Mouse (Mus musculus): ENCODE results near the gene Pold1. TPM values are rescaled to one million over a fixed set of nuclear protein-coding genes. Genes with fewer than 3 reads are reported as not detected.
A peak's percentile ranks its signal among the peaks of the same experiment; 100 is the strongest.

Gene Pold1
- polyA plus RNA-seq, 1 experiment from 2014 or later, result 56.1 TPM

DNA sequence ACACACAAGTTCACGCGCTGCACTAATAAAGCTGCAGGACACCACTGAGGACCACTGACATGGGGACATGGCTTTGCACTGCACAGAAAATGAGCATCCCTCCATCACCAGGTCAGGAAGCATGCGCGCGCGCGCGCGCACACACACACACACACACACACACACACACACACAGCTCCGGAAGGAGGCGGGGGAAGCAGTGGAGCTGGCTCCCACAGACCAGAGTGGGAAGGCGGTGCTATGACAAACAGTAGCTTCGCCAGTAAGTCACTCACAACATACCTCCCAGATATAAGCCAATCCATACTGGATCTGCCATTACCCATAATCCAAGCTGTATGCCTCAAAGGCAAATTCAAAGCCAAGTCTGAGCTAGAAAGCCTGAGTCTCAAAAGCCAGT, 1.6 kb downstream of the Pold1 start:
- Histone ChIP-seq H3K27me3 (replicated peaks) (no peaks in the 10 kb centered on the region), H3K27ac (replicated peaks) (no peak overlapping the region), H3K4me1 (peaks cover 13% of the 10 kb centered on the region), H3K4me3 (no peak overlapping the region), H3K36me3 (peaks cover 59% of the 10 kb centered on the region), H3K4me2 (peak overlapping the region; percentile 93), H3K9ac (peak overlapping the region; percentile 84; the same call in 1 of the 2 replicates), H3K9me3 (no peaks in the 10 kb centered on the region)
- WGBS, result 94% methylated on average over 13 of the region's 13 CpGs
- no peak for ATAC-seq (ENCODE audit: extremely low read depth, insufficient number of reproducible peaks, low FRiP score, low TSS enrichment)

DNA sequence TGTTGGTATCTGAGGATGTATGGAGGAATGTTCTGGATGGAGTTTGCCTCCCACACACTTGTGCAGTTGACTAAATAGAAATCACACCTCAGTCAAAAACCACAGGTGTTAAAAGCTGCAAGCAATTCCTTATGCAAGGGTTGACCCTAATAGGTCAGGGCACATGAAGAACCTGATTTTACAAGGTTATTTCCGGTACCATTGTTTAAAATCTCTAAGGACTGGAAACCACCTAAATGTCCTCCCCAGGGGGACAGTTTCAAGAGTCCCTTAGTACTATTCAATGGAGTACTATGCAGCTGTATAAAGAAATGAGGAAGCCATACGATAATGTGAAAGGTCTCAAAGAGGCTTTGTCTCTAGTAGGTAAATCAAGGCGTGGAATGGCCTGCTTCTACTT, 2.4 kb downstream of the Pold1 start:
- H3K27me3 ChIP-seq (replicated peaks), result no peaks in the 10 kb centered on the region
- H3K9me3 ChIP-seq, result no peaks in the 10 kb centered on the region
- H3K27ac ChIP-seq (replicated peaks), result no peak overlapping the region
- peaks cover 13% of the 10 kb centered on the region for H3K4me1 ChIP-seq
- no peak overlapping the region for H3K4me3 ChIP-seq
- no peak overlapping the region for H3K9ac ChIP-seq
- peaks cover 59% of the 10 kb centered on the region for H3K36me3 ChIP-seq
- no peak for ATAC-seq (ENCODE audit: extremely low read depth, insufficient number of reproducible peaks, low FRiP score, low TSS enrichment)
- 94% methylated on average over 3 of the region's 3 CpGs for WGBS
- no peak overlapping the region for H3K4me2 ChIP-seq

DNA sequence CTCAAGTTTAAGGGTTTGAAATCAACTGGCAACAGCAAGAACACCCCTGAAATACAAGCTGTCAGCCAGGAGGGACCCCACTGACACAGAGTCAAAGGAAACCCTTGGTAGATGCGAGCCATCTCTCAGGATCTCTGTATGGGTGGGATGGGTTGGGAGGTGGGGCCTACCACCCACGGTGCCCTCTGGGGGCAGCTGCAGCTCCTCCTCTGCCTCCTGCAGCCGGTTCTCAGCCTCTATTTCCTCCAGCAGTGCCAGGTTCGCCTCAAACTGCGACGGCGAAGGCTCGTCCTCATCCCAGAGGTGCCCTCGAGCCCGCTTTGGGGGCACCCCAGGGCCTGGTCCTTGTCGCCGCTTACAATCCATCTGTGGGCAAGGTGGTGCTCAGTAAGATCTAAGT, 5.6 kb downstream of the Pold1 start:
- Histone ChIP-seq H3K27me3 (replicated peaks) (no peaks in the 10 kb centered on the region), H3K9me3 (no peaks in the 10 kb centered on the region), H3K9ac (0 out of 2 replicates have a peak overlapping the region, but pooled peaks have one; percentile 5), H3K27ac (replicated peaks) (no peak overlapping the region), H3K4me3 (no peak overlapping the region), H3K36me3 (peaks cover 71% of the 10 kb centered on the region), H3K4me2 (no peak overlapping the region), H3K4me1 (peaks cover 13% of the 10 kb centered on the region)
- no peak for ATAC-seq (ENCODE audit: extremely low read depth, insufficient number of reproducible peaks, low FRiP score, low TSS enrichment)
- 78% methylated on average over 12 of the region's 12 CpGs for WGBS

DNA sequence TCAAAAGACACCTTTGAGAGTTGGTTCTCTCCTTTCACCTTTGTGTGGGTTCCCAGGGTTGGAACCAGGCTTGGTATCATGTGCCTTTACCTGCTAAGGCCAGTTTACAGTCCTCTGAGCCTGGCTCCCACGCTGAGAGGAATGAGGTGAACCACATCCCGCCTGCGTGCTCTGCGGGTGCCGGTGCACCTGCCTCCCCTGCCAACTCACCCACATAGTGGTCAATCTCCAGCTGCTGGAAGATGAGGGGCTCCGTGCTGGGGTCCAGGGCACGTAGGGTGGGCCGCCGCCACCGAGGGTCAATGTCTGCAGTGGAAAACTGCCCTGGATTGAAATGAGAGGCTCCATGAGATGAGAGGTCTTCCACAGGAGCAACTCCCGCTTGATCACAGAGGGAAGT, 6.1 kb downstream of the Pold1 start:
- Histone ChIP-seq H3K27ac (replicated peaks) (no peak overlapping the region), H3K4me1 (peaks cover 8% of the 10 kb centered on the region), H3K9me3 (no peaks in the 10 kb centered on the region), H3K4me3 (no peak overlapping the region), H3K4me2 (no peak overlapping the region), H3K27me3 (replicated peaks) (no peaks in the 10 kb centered on the region), H3K36me3 (peaks cover 76% of the 10 kb centered on the region), H3K9ac (no peak overlapping the region)
- no peak for ATAC-seq (ENCODE audit: extremely low read depth, insufficient number of reproducible peaks, low FRiP score, low TSS enrichment)
- WGBS, result 88% methylated on average over 11 of the region's 11 CpGs

DNA sequence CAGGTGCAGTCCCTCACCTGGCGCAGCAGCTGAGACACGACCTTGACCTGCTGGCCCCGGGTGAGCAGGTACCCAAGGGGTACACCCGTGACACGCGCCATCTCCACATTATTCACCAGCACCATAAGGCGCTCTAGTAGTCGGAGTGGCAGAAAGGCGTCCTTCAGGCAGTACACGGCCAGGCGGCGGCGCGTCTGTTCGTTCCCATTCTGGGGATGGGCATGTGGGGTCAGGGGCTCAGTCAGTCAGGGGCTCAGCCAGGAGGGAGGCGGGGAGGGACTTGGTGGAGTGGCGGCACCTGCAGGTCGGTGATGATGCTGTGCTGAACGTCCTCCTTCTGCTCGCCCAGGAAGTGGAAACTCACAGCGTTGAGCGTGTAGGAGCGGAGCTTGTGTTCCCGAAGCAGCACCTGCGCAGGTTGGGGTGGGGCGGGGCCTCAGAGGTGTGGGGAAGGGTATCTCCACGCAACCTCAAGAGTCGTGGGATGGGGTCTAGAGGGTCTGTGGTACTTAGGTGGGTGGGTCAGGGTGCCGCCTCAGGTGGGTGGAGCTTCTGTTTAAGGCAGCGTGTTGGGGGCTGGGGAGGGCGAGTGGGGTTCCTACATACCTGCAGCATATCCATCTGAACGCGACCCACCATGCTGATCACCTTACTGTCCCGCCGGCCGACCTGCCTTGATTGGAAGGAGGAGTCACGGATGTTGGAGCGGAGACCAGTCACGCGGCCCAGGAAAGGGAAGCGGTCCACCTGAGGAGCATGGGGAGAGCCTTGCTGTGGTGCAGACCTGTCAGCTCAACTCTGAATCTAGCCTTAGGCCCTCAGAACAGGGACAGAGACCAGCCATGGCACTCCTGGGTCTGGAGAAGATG, 9.7 kb downstream of the Pold1 start:
- no peaks in the 10 kb centered on the region for H3K27me3 ChIP-seq (replicated peaks)
- 91% methylated on average over 41 of the region's 41 CpGs for WGBS
- ATAC-seq (ENCODE audit: extremely low read depth, insufficient number of reproducible peaks, low FRiP score, low TSS enrichment), result no peak
- no peak overlapping the region for H3K27ac ChIP-seq (replicated peaks)
- H3K9ac ChIP-seq, result no peak overlapping the region
- no peak overlapping the region for H3K4me3 ChIP-seq
- peaks cover 94% of the 10 kb centered on the region for H3K36me3 ChIP-seq
- H3K4me1 ChIP-seq, result peaks cover 12% of the 10 kb centered on the region
- no peak overlapping the region for H3K4me2 ChIP-seq
- H3K9me3 ChIP-seq, result no peaks in the 10 kb centered on the region

DNA sequence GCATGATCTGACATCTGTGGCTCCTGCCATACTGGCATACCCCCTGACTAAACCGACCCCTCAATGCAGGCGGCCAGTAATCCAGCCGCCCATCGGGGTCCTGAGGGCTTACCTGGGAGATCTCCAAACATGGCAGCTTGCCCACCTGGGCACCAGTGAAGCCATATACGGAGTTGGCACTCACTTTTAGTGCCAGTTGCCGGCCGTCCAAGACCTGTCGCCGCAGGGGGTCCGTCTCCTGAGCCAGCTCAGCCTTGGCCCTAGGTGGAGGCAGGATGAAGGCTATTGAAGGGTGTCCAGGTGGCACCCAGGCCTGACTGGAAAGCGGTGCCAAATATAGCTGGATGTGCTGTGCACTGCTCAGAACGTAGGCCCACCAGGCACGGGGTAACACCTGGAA, 11.2 kb downstream of the Pold1 start:
- H3K4me2 ChIP-seq, result no peak overlapping the region
- H3K27me3 ChIP-seq (replicated peaks), result no peaks in the 10 kb centered on the region
- no peak for ATAC-seq (ENCODE audit: extremely low read depth, insufficient number of reproducible peaks, low FRiP score, low TSS enrichment)
- H3K9ac ChIP-seq, result no peak overlapping the region
- H3K36me3 ChIP-seq, result peaks cover 99% of the 10 kb centered on the region
- no peak overlapping the region for H3K27ac ChIP-seq (replicated peaks)
- H3K4me1 ChIP-seq, result peaks cover 12% of the 10 kb centered on the region
- no peak overlapping the region for H3K4me3 ChIP-seq
- WGBS, result 91% methylated on average over 13 of the region's 13 CpGs
- no peaks in the 10 kb centered on the region for H3K9me3 ChIP-seq

DNA sequence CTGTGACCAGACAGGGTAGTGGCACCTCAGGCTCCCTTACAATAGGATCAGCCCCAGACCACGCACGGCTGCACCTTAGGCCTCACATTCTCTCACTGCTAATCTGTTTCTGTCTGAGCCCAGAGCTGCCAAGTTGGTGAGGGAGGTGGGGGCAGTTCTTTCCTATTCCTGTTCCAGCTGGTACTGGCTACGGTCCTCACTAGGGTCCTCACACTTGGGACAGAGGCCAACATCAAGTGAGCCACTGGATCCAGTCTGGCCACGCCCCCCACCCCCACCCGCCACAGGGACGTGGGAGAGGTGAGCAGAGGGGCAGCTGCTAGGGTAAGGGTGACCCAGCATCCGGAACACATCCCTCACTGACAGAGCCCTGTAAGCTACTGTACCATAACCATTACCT, 11.6 kb downstream of the Pold1 start:
- Histone ChIP-seq H3K4me2 (no peak overlapping the region), H3K4me1 (peaks cover 12% of the 10 kb centered on the region), H3K9ac (peak overlapping the region; percentile 56; the same call in 1 of the 2 replicates), H3K36me3 (peaks cover 99% of the 10 kb centered on the region), H3K4me3 (no peak overlapping the region), H3K9me3 (no peaks in the 10 kb centered on the region), H3K27me3 (replicated peaks) (no peaks in the 10 kb centered on the region), H3K27ac (replicated peaks) (no peak overlapping the region)
- 75% methylated on average over 7 of the region's 7 CpGs for WGBS
- no peak for ATAC-seq (ENCODE audit: extremely low read depth, insufficient number of reproducible peaks, low FRiP score, low TSS enrichment)

DNA sequence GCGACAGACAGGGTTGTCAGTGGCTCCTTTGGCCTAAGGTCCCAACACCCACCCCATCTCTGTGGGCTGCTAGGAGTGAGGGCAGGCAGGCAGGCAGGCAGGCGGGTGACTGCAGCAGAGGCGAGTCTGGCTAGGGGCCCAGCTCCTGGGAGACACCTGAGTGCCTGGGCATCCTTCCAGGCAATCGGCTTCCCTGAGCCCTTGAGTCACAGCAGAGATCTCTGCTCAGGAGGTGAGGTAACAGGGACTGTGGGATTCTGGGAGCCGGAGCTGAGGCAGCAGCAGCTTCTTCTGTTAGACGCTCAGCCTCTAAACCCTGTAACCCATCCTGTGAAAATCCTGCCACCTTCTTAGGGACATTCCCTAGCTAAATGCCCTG, 12.1 kb downstream of the Pold1 start:
- 70% methylated on average over 6 of the region's 6 CpGs for WGBS
- H3K27ac ChIP-seq (replicated peaks), result no peak overlapping the region
- no peaks in the 10 kb centered on the region for H3K9me3 ChIP-seq
- peaks cover 96% of the 10 kb centered on the region for H3K36me3 ChIP-seq
- no peaks in the 10 kb centered on the region for H3K27me3 ChIP-seq (replicated peaks)
- peaks cover 12% of the 10 kb centered on the region for H3K4me1 ChIP-seq
- H3K4me3 ChIP-seq, result no peak overlapping the region
- H3K4me2 ChIP-seq, result no peak overlapping the region
- peak overlapping the region; percentile 56; the same call in 1 of the 2 replicates for H3K9ac ChIP-seq
- ATAC-seq (ENCODE audit: extremely low read depth, insufficient number of reproducible peaks, low FRiP score, low TSS enrichment), result no peak

DNA sequence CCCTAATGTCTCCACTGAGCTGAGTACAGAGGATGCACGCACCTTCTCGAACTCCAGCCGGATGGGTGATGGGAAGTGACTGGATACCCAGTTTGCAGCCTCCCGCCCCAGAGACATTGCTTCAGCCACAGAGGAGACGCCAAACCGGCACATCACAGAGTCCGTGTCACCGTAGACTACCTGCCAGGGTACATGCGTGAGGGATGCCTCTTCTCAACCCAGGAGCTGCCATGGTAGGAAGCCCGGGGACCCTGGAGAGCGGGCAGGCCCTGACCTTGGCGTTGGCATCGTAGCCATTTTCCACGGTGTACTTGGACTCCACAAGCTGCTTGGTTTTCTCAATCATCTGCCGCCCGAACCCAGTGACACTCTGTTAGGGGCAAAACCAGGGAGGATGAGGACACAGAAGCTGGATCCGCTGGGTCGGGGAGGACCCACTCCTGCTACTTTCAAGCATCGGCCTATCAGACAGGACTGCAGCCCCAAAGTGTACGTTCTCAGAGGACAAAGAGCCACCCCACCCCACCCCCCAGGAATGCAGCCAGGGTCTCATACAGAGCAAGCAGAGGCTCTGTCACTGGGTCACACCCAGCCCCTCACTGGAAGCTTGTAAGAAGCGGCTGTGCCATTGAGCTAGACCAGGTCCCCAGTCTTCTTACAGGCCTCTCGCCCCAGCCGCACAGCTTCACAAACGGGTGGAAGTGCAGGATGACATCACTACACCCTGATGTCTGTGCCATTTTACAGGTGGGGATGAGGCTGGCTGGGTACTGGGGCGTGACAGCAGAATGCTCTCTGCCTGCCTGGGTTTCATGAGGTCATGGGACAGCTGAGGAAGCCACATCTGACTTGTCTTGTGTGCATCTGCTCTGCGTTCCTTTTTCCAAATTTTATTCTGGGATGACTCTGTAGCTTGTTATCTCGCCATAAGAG, 12.7 kb downstream of the Pold1 start:
- 88% methylated on average over 27 of the region's 27 CpGs for WGBS
- H3K4me1 ChIP-seq, result peaks cover 12% of the 10 kb centered on the region
- no peak overlapping the region for H3K4me2 ChIP-seq
- H3K27ac ChIP-seq (replicated peaks), result no peak overlapping the region
- H3K9me3 ChIP-seq, result no peaks in the 10 kb centered on the region
- ATAC-seq (ENCODE audit: extremely low read depth, insufficient number of reproducible peaks, low FRiP score, low TSS enrichment), result no peak
- H3K4me3 ChIP-seq, result no peak overlapping the region
- H3K36me3 ChIP-seq, result peaks cover 89% of the 10 kb centered on the region
- no peaks in the 10 kb centered on the region for H3K27me3 ChIP-seq (replicated peaks)
- H3K9ac ChIP-seq, result 0 out of 2 replicates have a peak overlapping the region, but pooled peaks have one; percentile 56

DNA sequence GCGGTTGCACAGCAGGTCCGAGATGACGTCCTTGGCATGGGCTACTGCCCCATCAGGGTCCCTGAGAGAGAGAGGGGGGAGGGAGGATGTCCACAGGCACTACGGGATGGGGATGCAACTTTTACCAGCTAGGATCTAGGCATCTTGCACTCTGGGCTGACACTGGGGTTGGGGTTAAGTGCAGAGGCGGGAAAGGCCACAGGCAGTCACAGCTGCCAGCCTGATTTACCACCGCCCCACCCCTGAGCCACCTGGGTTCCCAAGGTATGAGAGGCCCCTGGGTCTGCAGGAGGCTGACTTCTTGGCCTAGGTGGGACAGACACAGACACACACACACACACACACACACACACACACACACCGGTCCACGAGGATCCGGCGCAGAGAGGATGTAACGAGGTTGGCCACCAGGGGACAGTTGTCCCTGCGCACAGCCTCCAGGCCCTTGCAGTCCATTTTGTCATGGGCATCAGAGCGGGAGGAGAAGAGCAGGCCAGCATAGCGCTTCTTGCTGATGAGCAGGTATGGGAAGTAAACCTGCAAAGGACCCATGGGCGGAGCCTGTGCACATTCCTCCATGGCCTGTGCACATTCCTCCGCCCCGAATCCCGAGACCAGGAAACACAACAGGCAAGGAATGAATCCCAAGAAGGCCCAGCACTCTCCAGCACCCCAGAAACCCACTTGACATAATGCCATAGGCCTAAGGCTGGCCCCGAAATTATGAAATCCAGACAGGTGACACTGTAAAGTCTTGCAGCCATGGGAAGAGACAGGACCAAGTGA, 13.8 kb downstream of the Pold1 start:
- Histone ChIP-seq H3K4me1 (peaks cover 12% of the 10 kb centered on the region), H3K9me3 (no peaks in the 10 kb centered on the region), H3K4me3 (no peak overlapping the region), H3K9ac (no peak overlapping the region), H3K27me3 (replicated peaks) (0 out of 2 replicates have a peak, but pooled peaks cover 6% of the 10 kb centered on the region), H3K4me2 (no peak overlapping the region), H3K36me3 (peaks cover 78% of the 10 kb centered on the region), H3K27ac (replicated peaks) (no peak overlapping the region)
- no peak for ATAC-seq (ENCODE audit: extremely low read depth, insufficient number of reproducible peaks, low FRiP score, low TSS enrichment)
- WGBS, result 86% methylated on average over 19 of the region's 19 CpGs

DNA sequence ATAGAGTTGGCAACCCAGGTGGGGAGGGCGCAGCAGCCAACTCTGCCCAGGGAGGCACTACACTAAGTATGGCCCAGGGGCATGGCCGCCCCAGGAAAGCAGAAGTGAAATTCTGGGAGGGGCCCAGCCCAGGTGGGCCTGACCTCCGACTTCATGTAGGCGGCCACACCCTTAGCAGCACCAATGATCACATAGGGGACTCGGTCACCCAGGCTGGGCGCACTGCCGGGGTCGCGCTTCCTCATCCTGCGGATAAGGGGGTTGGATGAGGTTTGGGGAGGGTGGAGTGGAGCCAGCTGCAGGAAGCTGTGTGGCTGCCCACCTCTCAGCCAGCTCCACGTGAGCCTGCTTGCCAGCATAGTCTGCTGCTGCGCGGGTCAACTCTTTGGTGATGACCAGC, 14.4 kb downstream of the Pold1 start:
- no peak overlapping the region for H3K4me2 ChIP-seq
- peaks cover 12% of the 10 kb centered on the region for H3K27me3 ChIP-seq (replicated peaks)
- H3K27ac ChIP-seq (replicated peaks), result no peak overlapping the region
- H3K4me3 ChIP-seq, result no peak overlapping the region
- no peaks in the 10 kb centered on the region for H3K9me3 ChIP-seq
- no peak for ATAC-seq (ENCODE audit: extremely low read depth, insufficient number of reproducible peaks, low FRiP score, low TSS enrichment)
- peaks cover 12% of the 10 kb centered on the region for H3K4me1 ChIP-seq
- no peak overlapping the region for H3K9ac ChIP-seq
- peaks cover 72% of the 10 kb centered on the region for H3K36me3 ChIP-seq
- 88% methylated on average over 13 of the region's 13 CpGs for WGBS
